Mouse (Mus musculus): Measurements from ENCODE around the gene Emc1.

DNA sequence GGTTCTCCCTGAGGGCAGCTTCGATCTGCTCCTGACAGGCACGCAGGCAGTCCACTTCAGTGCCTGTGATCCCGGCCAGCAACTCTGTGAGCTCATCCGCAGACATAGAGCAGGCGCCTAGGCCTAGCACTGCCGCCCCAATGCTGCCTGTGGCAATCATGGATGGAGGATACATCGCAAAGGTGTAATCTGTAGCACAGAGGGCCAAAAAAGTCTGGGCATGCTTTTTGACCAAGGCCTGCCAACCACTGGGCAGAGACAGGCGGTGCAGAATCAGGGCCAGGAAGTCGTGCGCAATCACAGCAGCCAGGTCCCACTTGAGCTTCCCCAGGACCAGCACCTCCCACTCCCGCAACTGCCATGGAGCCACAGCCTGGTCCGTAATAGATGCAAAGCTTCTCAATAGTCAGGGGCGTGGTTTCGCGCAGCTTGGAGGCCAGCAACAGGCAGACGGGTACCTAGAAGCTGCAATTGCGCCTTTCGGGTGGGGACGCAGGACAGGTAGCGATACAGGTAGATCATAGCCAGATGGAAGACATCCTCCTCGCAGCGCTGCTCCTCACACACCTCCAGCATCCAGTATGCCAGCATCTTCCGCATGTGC lies 6.9 kb upstream of the Emc1 start:
- TF ChIP-seq CTCF (IDR thresholded peaks at IDR 0.05; ENCODE audit: control insufficient read depth, insufficient read depth, insufficient replicate concordance, low read depth, low read length) (no peak), POLR2A (IDR thresholded peaks at IDR 0.05; ENCODE audit: control insufficient read depth, low read depth, low read length) (no peak)
